8 mouse cellular contexts compared by ENCODE assay signal in the genomic region with DNA sequence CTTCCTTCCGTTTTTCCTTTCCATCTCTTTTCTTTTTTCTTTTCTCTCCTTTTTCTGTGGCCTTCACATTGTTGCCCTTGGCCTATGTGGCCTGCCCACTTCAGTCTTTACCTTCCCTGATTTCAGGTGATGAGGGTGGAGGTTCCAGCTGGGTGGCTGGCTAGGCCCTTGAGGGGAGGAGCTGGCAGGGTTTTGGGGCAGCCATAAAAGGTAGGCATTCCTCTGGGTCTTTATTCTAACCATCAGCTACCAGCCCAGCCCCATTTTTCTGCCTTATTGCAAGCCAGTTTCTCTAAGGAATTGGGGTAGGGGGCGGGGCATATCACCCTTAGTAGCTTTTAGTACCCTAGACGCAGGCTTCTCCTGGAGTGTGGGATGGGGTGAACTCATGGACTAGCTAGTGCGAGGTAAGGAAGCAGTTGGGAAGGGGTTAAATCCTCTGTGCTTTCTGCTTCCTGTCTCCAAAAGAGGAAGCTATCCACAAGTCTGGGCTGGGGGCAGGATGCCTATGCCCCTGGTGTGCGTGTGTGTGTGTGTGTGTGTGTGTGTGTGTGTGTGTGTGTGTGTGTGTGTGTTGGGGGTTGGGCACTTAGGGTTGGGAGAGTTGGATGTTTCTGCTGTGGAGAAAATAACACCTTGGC. TPM values are rescaled to one million over a fixed set of nuclear protein-coding genes. Genes with fewer than 3 reads are reported as not detected.
DNase-seq lines count a peak whose midpoint lies in the region; ATAC-seq and TF ChIP-seq lines count a peak whose summit lies in the region.

No protein-coding gene starts in this region.

- ATAC-seq in inflammation-experienced regulatory T-cells, adult 6 months = no peak

- H3K36me3 ChIP-seq in ES-Bruce4 (ENCODE audit: control insufficient read depth, insufficient read depth, low read length, poor library complexity, severe bottlenecking) = no peaks in the 10 kb centered on the region
- peaks cover 33% of the 10 kb centered on the region for H3K36me3 ChIP-seq in heart, embryonic 10.5 days
- H3K36me3 ChIP-seq in megakaryocyte, embryonic 14.5 days (replicated peaks; ENCODE audit: low read length) = peaks cover 49% of the 10 kb centered on the region

- H3K27ac ChIP-seq in ES-Bruce4 (ENCODE audit: insufficient read depth, low read length) = 0 out of 2 replicates have a peak overlapping the region, but pooled peaks have one; percentile 15
- peak overlapping the region; percentile 94 for H3K27ac ChIP-seq in heart, embryonic 10.5 days

- 33% methylated on average over 5 of the region's 5 CpGs for WGBS in heart, embryonic 10.5 days

- no peak overlapping the region for H3K9ac ChIP-seq in ES-Bruce4 (ENCODE audit: low read depth, poor library complexity, severe bottlenecking)

- TF ChIP-seq POLR2A in ES-Bruce4 (IDR thresholded peaks at IDR 0.05; ENCODE audit: insufficient read depth, low read length) = no peak

- DNase-seq in 3T3-L1 (ENCODE audit: low read depth, low spot score) = peak; percentile 28
- no peak for DNase-seq in heart, embryonic 10.5 days (ENCODE audit: low spot score)
- peak; percentile 55 for DNase-seq in kidney, postnatal 10 days
- DNase-seq in thymus, postnatal 25 days = peak; percentile 55
- DNase-seq in gastrocnemius, postnatal 36 days = no peak

- H3K27me3 ChIP-seq in ES-Bruce4 (ENCODE audit: control insufficient read depth, insufficient read depth, low read length, poor library complexity, severe bottlenecking) = no peaks in the 10 kb centered on the region
- no peaks in the 10 kb centered on the region for H3K27me3 ChIP-seq in heart, embryonic 10.5 days (ENCODE audit: insufficient read depth, poor library complexity, severe bottlenecking)
- no peaks in the 10 kb centered on the region for H3K27me3 ChIP-seq in megakaryocyte, embryonic 14.5 days (replicated peaks)

- H3K4me1 ChIP-seq in ES-Bruce4 (ENCODE audit: control insufficient read depth, insufficient read depth, low read length) = peaks cover 18% of the 10 kb centered on the region
- H3K4me1 ChIP-seq in heart, embryonic 10.5 days = peaks cover 56% of the 10 kb centered on the region
- H3K4me1 ChIP-seq in megakaryocyte, embryonic 14.5 days = peaks cover 67% of the 10 kb centered on the region

- intact Hi-C loops in gastrocnemius, postnatal 36 days (cut with DNase I) = loop anchor here (5.0 kb wide), 1 partner anchor 216 kb away; the partner anchor contains the start of genes Epo and Gnb2

- TF ChIP-seq CTCF in ES-Bruce4 (IDR thresholded peaks at IDR 0.05; ENCODE audit: low read depth, low read length) = no peak

- no peak overlapping the region for H3K4me3 ChIP-seq in ES-Bruce4 (ENCODE audit: low read depth, low read length)
- peak overlapping the region; percentile 85 for H3K4me3 ChIP-seq in heart, embryonic 10.5 days
- H3K4me3 ChIP-seq in megakaryocyte, embryonic 14.5 days (replicated peaks) = peak overlapping the region; percentile 97

- H3K9me3 ChIP-seq in ES-Bruce4 (replicated peaks; ENCODE audit: control insufficient read depth, insufficient read depth, low read length, poor library complexity, severe bottlenecking) = no peaks in the 10 kb centered on the region
- H3K9me3 ChIP-seq in heart, embryonic 10.5 days = no peaks in the 10 kb centered on the region
- no peaks in the 10 kb centered on the region for H3K9me3 ChIP-seq in megakaryocyte, embryonic 14.5 days

- TF ChIP-seq EP300 in ES-Bruce4 (IDR thresholded peaks at IDR 0.05; ENCODE audit: insufficient read depth, low read depth, low read length) = no peak

RNA-seq across cellular contexts. Expression of gene Tsc22d4, which starts 2.7 kb away (rescaled TPM):
- polyA plus RNA-seq in ES-Bruce4 (2011; ENCODE audit: insufficient read depth, insufficient read length, low read depth, missing spikeins) = 47.7 and 53.3 TPM in 2 replicates
- polyA plus RNA-seq in heart, embryonic 10.5 days (2016; fragmentation: Nextera tagmentation; extraction: Ambion mirVana) = 147 and 165 TPM in 2 replicates
- polyA plus RNA-seq in megakaryocyte, embryonic 14.5 days (2012; ENCODE audit: insufficient read depth, low replicate concordance) = 582 and 1,005 TPM in 2 replicates
- 10 to 100 TPM; 52.2 to 55.6 TPM for total RNA-seq in gastrocnemius, postnatal 36 days (2021)
- polyA plus RNA-seq in inflammation-experienced regulatory T-cells, adult 6 months (2017; shearing (Covaris generic)) = 10 to 100 TPM; 43.3 to 83.4 (median 64.7) TPM

RNA-seq across cellular contexts. Expression of gene Nyap1, which starts 6.8 kb away (rescaled TPM):
- polyA plus RNA-seq in ES-Bruce4 (2011; ENCODE audit: insufficient read depth, insufficient read length, low read depth, missing spikeins) = 12.4 and 13.0 TPM in 2 replicates
- 1.4 TPM in 2 replicates for polyA plus RNA-seq in heart, embryonic 10.5 days (2016; fragmentation: Nextera tagmentation; extraction: Ambion mirVana)
- polyA plus RNA-seq in megakaryocyte, embryonic 14.5 days (2012; ENCODE audit: insufficient read depth, low replicate concordance) = 5.9 and 8.4 TPM in 2 replicates
- total RNA-seq in gastrocnemius, postnatal 36 days (2021) = under 1 TPM; 0.20 to 0.28 TPM
- under 1 TPM in 2 of 3 experiments, not detected in 1; 0.12 to 0.20 TPM for polyA plus RNA-seq in inflammation-experienced regulatory T-cells, adult 6 months (2017; shearing (Covaris generic))

RNA-seq across cellular contexts. Expression of gene Ppp1r35, which starts 30.4 kb away (rescaled TPM):
- 30.3 and 35.4 TPM in 2 replicates for polyA plus RNA-seq in ES-Bruce4 (2011; ENCODE audit: insufficient read depth, insufficient read length, low read depth, missing spikeins)
- polyA plus RNA-seq in heart, embryonic 10.5 days (2016; fragmentation: Nextera tagmentation; extraction: Ambion mirVana) = 31.3 and 49.2 TPM in 2 replicates
- 104 and 105 TPM in 2 replicates for polyA plus RNA-seq in megakaryocyte, embryonic 14.5 days (2012; ENCODE audit: insufficient read depth, low replicate concordance)
- total RNA-seq in gastrocnemius, postnatal 36 days (2021) = 1 to 10 TPM; 5.6 to 7.9 TPM
- 10 to 100 TPM in 1 of 3 experiments, 1 to 10 TPM in 2; 6.0 to 10.9 (median 6.5) TPM for polyA plus RNA-seq in inflammation-experienced regulatory T-cells, adult 6 months (2017; shearing (Covaris generic))

RNA-seq across cellular contexts. Expression of gene Mepce, which starts 39.2 kb away (rescaled TPM):
- 21.6 and 24.8 TPM in 2 replicates for polyA plus RNA-seq in ES-Bruce4 (2011; ENCODE audit: insufficient read depth, insufficient read length, low read depth, missing spikeins)
- polyA plus RNA-seq in heart, embryonic 10.5 days (2016; fragmentation: Nextera tagmentation; extraction: Ambion mirVana) = 7.1 and 10.4 TPM in 2 replicates
- polyA plus RNA-seq in megakaryocyte, embryonic 14.5 days (2012; ENCODE audit: insufficient read depth, low replicate concordance) = 88.7 and 584 TPM in 2 replicates
- 10 to 100 TPM; 20.8 to 25.2 TPM for total RNA-seq in gastrocnemius, postnatal 36 days (2021)
- 10 to 100 TPM; 13.1 to 32.7 (median 29.8) TPM for polyA plus RNA-seq in inflammation-experienced regulatory T-cells, adult 6 months (2017; shearing (Covaris generic))

RNA-seq across cellular contexts. Expression of gene Zcwpw1, which starts 39.3 kb away (rescaled TPM):
- polyA plus RNA-seq in ES-Bruce4 (2011; ENCODE audit: insufficient read depth, insufficient read length, low read depth, missing spikeins) = 15.0 and 15.5 TPM in 2 replicates
- 10.0 and 12.5 TPM in 2 replicates for polyA plus RNA-seq in heart, embryonic 10.5 days (2016; fragmentation: Nextera tagmentation; extraction: Ambion mirVana)
- 0.70 TPM in 1 of 2 replicates, not detected in the other for polyA plus RNA-seq in megakaryocyte, embryonic 14.5 days (2012; ENCODE audit: insufficient read depth, low replicate concordance)
- under 1 TPM in 1 of 2 experiments, not detected in 1; 0.17 TPM for total RNA-seq in gastrocnemius, postnatal 36 days (2021)
- 10 to 100 TPM in 2 of 3 experiments, 1 to 10 TPM in 1; 4.7 to 12.0 (median 11.0) TPM for polyA plus RNA-seq in inflammation-experienced regulatory T-cells, adult 6 months (2017; shearing (Covaris generic))

Comparison
In these comparisons a context has a peak if more than half of its experiments do, and no peak if none do; other contexts are left out.
1. DNase-seq: peak in 3T3-L1 (single experiment), kidney, postnatal 10 days (single experiment) and thymus, postnatal 25 days (single experiment); none in heart, embryonic 10.5 days (single experiment) and gastrocnemius, postnatal 36 days (0 of 2).